In genomic region chr3:81944851-81945393, GRCm38 (mm10) we compare ENCODE assay signal across 27 mouse cellular contexts. TPM values are rescaled to one million over a fixed set of nuclear protein-coding genes. Genes with fewer than 3 reads are reported as not detected.
A peak's percentile ranks its signal among the peaks of the same experiment; 100 is the strongest.
DNase-seq lines count a peak whose midpoint lies in the region; ATAC-seq and TF ChIP-seq lines count a peak whose summit lies in the region.
"Had no signal": no experiment of that assay in that cellular context is flagged by ENCODE, and none has a peak within 500 bp of the region (broad histone marks: within the 10 kb centered on the region; RNA-seq: fewer than 3 reads in every experiment).

No protein-coding gene starts in this region.

- H3K9ac ChIP-seq in intestine, embryonic 16.5 days (ENCODE audit: low read depth, low read length), result no peak overlapping the region
- no peak overlapping the region for H3K9ac ChIP-seq in intestine, embryonic 15.5 days
- H3K9ac ChIP-seq in intestine, postnatal 0 days (ENCODE audit: low read depth, low read length), result no peak overlapping the region
- H3K9ac ChIP-seq in stomach, postnatal 0 days (ENCODE audit: low read length), result no peak overlapping the region
- no peak overlapping the region for H3K9ac ChIP-seq in kidney, embryonic 14.5 days (ENCODE audit: low read depth, low read length)
- H3K9ac ChIP-seq: embryonic facial prominence, embryonic 12.5 days; forebrain, embryonic 12.5 days had no signal

- 90% methylated on average over 7 of the region's 7 CpGs for WGBS in intestine, embryonic 16.5 days
- WGBS in intestine, embryonic 15.5 days, result 88% methylated on average over 7 of the region's 7 CpGs
- WGBS in intestine, postnatal 0 days, result 51% methylated on average over 7 of the region's 7 CpGs
- WGBS in stomach, postnatal 0 days, result 81% methylated on average over 7 of the region's 7 CpGs
- 91% methylated on average over 7 of the region's 7 CpGs for WGBS in kidney, embryonic 14.5 days

- no peak for TF ChIP-seq EP300 in stomach, postnatal 0 days (optimal IDR thresholded peaks at IDR 0.05)

- no peak overlapping the region for H3K4me2 ChIP-seq in intestine, embryonic 16.5 days (ENCODE audit: low read depth, low read length)
- H3K4me2 ChIP-seq in intestine, embryonic 15.5 days (replicated peaks), result no peak overlapping the region
- no peak overlapping the region for H3K4me2 ChIP-seq in intestine, postnatal 0 days (replicated peaks; ENCODE audit: low read depth)
- H3K4me2 ChIP-seq in stomach, postnatal 0 days (replicated peaks; ENCODE audit: low read depth), result no peak overlapping the region
- no peak overlapping the region for H3K4me2 ChIP-seq in kidney, embryonic 14.5 days (replicated peaks; ENCODE audit: low read depth, low read length)
- H3K4me2 ChIP-seq: embryonic facial prominence, embryonic 12.5 days; forebrain, embryonic 12.5 days had no signal

- no peak overlapping the region for H3K4me3 ChIP-seq in intestine, embryonic 16.5 days (ENCODE audit: low read length)
- H3K4me3 ChIP-seq in intestine, embryonic 15.5 days (replicated peaks), result no peak overlapping the region
- H3K4me3 ChIP-seq in intestine, postnatal 0 days (ENCODE audit: low read depth, low read length), result no peak overlapping the region
- H3K4me3 ChIP-seq in stomach, postnatal 0 days (ENCODE audit: low read depth, low read length), result no peak overlapping the region
- H3K4me3 ChIP-seq in kidney, embryonic 14.5 days (ENCODE audit: low read length), result no peak overlapping the region
- H3K4me3 ChIP-seq: embryonic facial prominence, embryonic 10.5 days; embryonic facial prominence, embryonic 12.5 days; forebrain, embryonic 10.5 days; forebrain, embryonic 12.5 days had no signal

- no peak overlapping the region for H3K27ac ChIP-seq in intestine, embryonic 16.5 days (ENCODE audit: low read length)
- H3K27ac ChIP-seq in intestine, embryonic 15.5 days, result no peak overlapping the region
- no peak overlapping the region; the same call in 1 of the 2 replicates for H3K27ac ChIP-seq in intestine, postnatal 0 days (ENCODE audit: low read depth, low read length)
- H3K27ac ChIP-seq in stomach, postnatal 0 days (replicated peaks), result no peak overlapping the region
- H3K27ac ChIP-seq in kidney, embryonic 14.5 days (ENCODE audit: low read depth, low read length), result no peak overlapping the region
- H3K27ac ChIP-seq: embryonic facial prominence, embryonic 10.5 days; embryonic facial prominence, embryonic 12.5 days; forebrain, embryonic 10.5 days; forebrain, embryonic 12.5 days had no signal

- no peaks in the 10 kb centered on the region for H3K27me3 ChIP-seq in intestine, embryonic 16.5 days (replicated peaks; ENCODE audit: control insufficient read depth, insufficient read depth, low read length)
- no peaks in the 10 kb centered on the region for H3K27me3 ChIP-seq in intestine, embryonic 15.5 days (replicated peaks)
- H3K27me3 ChIP-seq in intestine, postnatal 0 days (replicated peaks; ENCODE audit: control insufficient read depth, insufficient read depth, low read length), result no peaks in the 10 kb centered on the region
- H3K27me3 ChIP-seq in stomach, postnatal 0 days (ENCODE audit: control insufficient read depth, insufficient read depth, low read length), result no peaks in the 10 kb centered on the region
- no peaks in the 10 kb centered on the region for H3K27me3 ChIP-seq in kidney, embryonic 14.5 days (ENCODE audit: control insufficient read depth, insufficient read depth, low read length)
- H3K27me3 ChIP-seq: CH12.LX; embryonic facial prominence, embryonic 12.5 days; forebrain, embryonic 12.5 days; Patski had no signal

- peak; percentile 49 for DNase-seq in stomach, postnatal 0 days (ENCODE audit: low spot score)
- DNase-seq: adrenal gland, adult 8-10 months; adrenal gland, postnatal 14 days; adrenal gland, postnatal 36 days; B cell, adult 2 months; cerebellum, adult 11-12 months; cerebellum, adult 2 months; cerebellum, adult 9-10 months; cerebellum, postnatal 10 days; cerebellum, postnatal 25 days had no signal

- peak; percentile 64; the same call in 1 of the 2 replicates for ATAC-seq in intestine, embryonic 16.5 days
- ATAC-seq in intestine, embryonic 15.5 days, result no peak
- peak; percentile 92 for ATAC-seq in intestine, postnatal 0 days
- ATAC-seq in stomach, postnatal 0 days (ENCODE audit: low FRiP score, low TSS enrichment), result peak; percentile 93
- ATAC-seq in kidney, embryonic 14.5 days (ENCODE audit: low FRiP score, low TSS enrichment), result no peak
- ATAC-seq: activated CD4-positive, CD25-positive, alpha-beta regulatory T cell, adult 4 months; CD4-positive, CD25-positive, alpha-beta regulatory T cell, adult 4 months; forebrain, embryonic 14.5 days; forebrain, embryonic 16.5 days; Patski had no signal

- TF ChIP-seq CTCF in intestine, postnatal 0 days (IDR thresholded peaks at IDR 0.05; ENCODE audit: low read depth), result no peak
- no peak for TF ChIP-seq CTCF in stomach, postnatal 0 days (IDR thresholded peaks at IDR 0.05; ENCODE audit: low read depth)

- H3K4me1 ChIP-seq in intestine, embryonic 16.5 days (ENCODE audit: control insufficient read depth, insufficient read depth, low read length), result no peaks in the 10 kb centered on the region
- no peaks in the 10 kb centered on the region for H3K4me1 ChIP-seq in intestine, embryonic 15.5 days (replicated peaks)
- no peaks in the 10 kb centered on the region for H3K4me1 ChIP-seq in intestine, postnatal 0 days (replicated peaks; ENCODE audit: control insufficient read depth, insufficient read depth, low read length)
- H3K4me1 ChIP-seq in stomach, postnatal 0 days (replicated peaks; ENCODE audit: control insufficient read depth, insufficient read depth), result no peaks in the 10 kb centered on the region
- no peaks in the 10 kb centered on the region for H3K4me1 ChIP-seq in kidney, embryonic 14.5 days (ENCODE audit: control insufficient read depth, insufficient read depth, low read length)
- H3K4me1 ChIP-seq: embryonic facial prominence, embryonic 10.5 days; embryonic facial prominence, embryonic 12.5 days; forebrain, embryonic 10.5 days; forebrain, embryonic 12.5 days had no signal

- no peaks in the 10 kb centered on the region for H3K9me3 ChIP-seq in intestine, embryonic 16.5 days (ENCODE audit: control insufficient read depth, low read length)
- no peaks in the 10 kb centered on the region for H3K9me3 ChIP-seq in intestine, embryonic 15.5 days
- no peaks in the 10 kb centered on the region for H3K9me3 ChIP-seq in intestine, postnatal 0 days (ENCODE audit: control insufficient read depth)
- no peaks in the 10 kb centered on the region for H3K9me3 ChIP-seq in stomach, postnatal 0 days (ENCODE audit: control insufficient read depth, low read length)
- H3K9me3 ChIP-seq in kidney, embryonic 14.5 days (ENCODE audit: control insufficient read depth, low read length), result no peaks in the 10 kb centered on the region
- H3K9me3 ChIP-seq: embryonic facial prominence, embryonic 10.5 days; embryonic facial prominence, embryonic 12.5 days; forebrain, embryonic 10.5 days; forebrain, embryonic 12.5 days; G1E had no signal

- no peaks in the 10 kb centered on the region for H3K36me3 ChIP-seq in intestine, embryonic 16.5 days (ENCODE audit: control insufficient read depth, insufficient read depth, low read length)
- no peaks in the 10 kb centered on the region for H3K36me3 ChIP-seq in intestine, embryonic 15.5 days
- peaks cover 10% of the 10 kb centered on the region for H3K36me3 ChIP-seq in intestine, postnatal 0 days (ENCODE audit: control insufficient read depth, insufficient read depth)
- no peaks in the 10 kb centered on the region for H3K36me3 ChIP-seq in stomach, postnatal 0 days (ENCODE audit: control insufficient read depth, insufficient read depth, low read length)
- no peaks in the 10 kb centered on the region for H3K36me3 ChIP-seq in kidney, embryonic 14.5 days (ENCODE audit: control insufficient read depth, insufficient read depth, low read length)
- H3K36me3 ChIP-seq: embryonic facial prominence, embryonic 10.5 days; embryonic facial prominence, embryonic 12.5 days; forebrain, embryonic 10.5 days; forebrain, embryonic 12.5 days had no signal

RNA-seq across cellular contexts. Expression of gene Ctso, which starts 12.5 kb away (rescaled TPM):
- polyA plus RNA-seq in intestine, embryonic 16.5 days (2015; fragmentation: Nextera tagmentation; extraction: Ambion mirVana), result 19.6 and 23.8 TPM in 2 replicates
- polyA plus RNA-seq in intestine, embryonic 15.5 days (2015; fragmentation: Nextera tagmentation; extraction: Ambion mirVana), result 19.2 and 19.4 TPM in 2 replicates
- 51.9 and 60.9 TPM in 2 replicates for polyA plus RNA-seq in intestine, postnatal 0 days (2015; fragmentation: Nextera tagmentation; extraction: Ambion mirVana)
- polyA plus RNA-seq in stomach, postnatal 0 days (2015; fragmentation: Nextera tagmentation; extraction: Ambion mirVana), result 28.8 and 30.0 TPM in 2 replicates
- polyA plus RNA-seq in kidney, embryonic 14.5 days (2014; fragmentation: Nextera tagmentation; extraction: Ambion mirVana), result 7.6 and 11.7 TPM in 2 replicates

RNA-seq across cellular contexts. Expression of gene Tdo2, which starts 31.1 kb away (rescaled TPM):
- 1.1 and 1.4 TPM in 2 replicates for polyA plus RNA-seq in intestine, embryonic 16.5 days (2015; fragmentation: Nextera tagmentation; extraction: Ambion mirVana)
- 1.0 and 1.7 TPM in 2 replicates for polyA plus RNA-seq in intestine, embryonic 15.5 days (2015; fragmentation: Nextera tagmentation; extraction: Ambion mirVana)
- 0.68 and 1.0 TPM in 2 replicates for polyA plus RNA-seq in intestine, postnatal 0 days (2015; fragmentation: Nextera tagmentation; extraction: Ambion mirVana)
- polyA plus RNA-seq in stomach, postnatal 0 days (2015; fragmentation: Nextera tagmentation; extraction: Ambion mirVana), result 2.8 and 3.6 TPM in 2 replicates
- 0.08 and 0.23 TPM in 2 replicates for polyA plus RNA-seq in kidney, embryonic 14.5 days (2014; fragmentation: Nextera tagmentation; extraction: Ambion mirVana)
- polyA plus RNA-seq: embryonic facial prominence, embryonic 14.5 days; G1E had no signal

RNA-seq across cellular contexts. Expression of gene Asic5, which starts 37.2 kb away (rescaled TPM):
- 0.34 and 0.50 TPM in 2 replicates for polyA plus RNA-seq in intestine, embryonic 16.5 days (2015; fragmentation: Nextera tagmentation; extraction: Ambion mirVana)
- polyA plus RNA-seq in intestine, embryonic 15.5 days (2015; fragmentation: Nextera tagmentation; extraction: Ambion mirVana), result 0.13 and 0.25 TPM in 2 replicates
- 1.3 and 1.6 TPM in 2 replicates for polyA plus RNA-seq in intestine, postnatal 0 days (2015; fragmentation: Nextera tagmentation; extraction: Ambion mirVana)
- 0.70 and 1.5 TPM in 2 replicates for polyA plus RNA-seq in stomach, postnatal 0 days (2015; fragmentation: Nextera tagmentation; extraction: Ambion mirVana)
- not detected in 2 replicates for polyA plus RNA-seq in kidney, embryonic 14.5 days (2014; fragmentation: Nextera tagmentation; extraction: Ambion mirVana)
- polyA plus RNA-seq: activated CD4-positive, CD25-positive, alpha-beta regulatory T cell, adult 4 months; CD4-positive, CD25-positive, alpha-beta regulatory T cell, adult 4 months; cerebellum, adult 2 months; cortical plate, adult 2 months; embryonic facial prominence, embryonic 10.5 days; embryonic facial prominence, embryonic 12.5 days; embryonic facial prominence, embryonic 14.5 days; forebrain, embryonic 10.5 days; forebrain, embryonic 12.5 days; forebrain, embryonic 14.5 days; forebrain, embryonic 16.5 days; G1E; Patski had no signal

Comparison
In these comparisons a context has a peak if more than half of its experiments do, and no peak if none do; other contexts are left out.
1. ATAC-seq: peak in intestine, embryonic 16.5 days (single experiment), intestine, postnatal 0 days (single experiment) and stomach, postnatal 0 days (single experiment); none in intestine, embryonic 15.5 days (single experiment) and kidney, embryonic 14.5 days (single experiment).